Mouse (Mus musculus) heart, postnatal 0 days (tissue): ENCODE results near the gene Pdss2. TPM values are rescaled to one million over a fixed set of nuclear protein-coding genes. Genes with fewer than 3 reads are reported as not detected.

Experiments
- ATAC-seq: fragments of 200-750 bp; cut with Nextera tagmentation; 2 replicates; pipeline ENCODE4 v1.8.0; 2017; ENCODE audit warnings: low read depth, moderate number of reproducible peaks, moderate library complexity; ENCODE audit not compliant: insufficient read depth
- DNase-seq: peaks from one replicate; pipeline ENCODE4 v3.0.0-alpha.2; 2016; ENCODE audit warnings: low spot score
- H3K27ac ChIP-seq: fragments of 300-500 bp; sonication (generic); 2 replicates; pipeline ENCODE4 v1.5.1; 2014; ENCODE audit warnings: low read depth, mild to moderate bottlenecking
- H3K27me3 ChIP-seq: fragments of 300-500 bp; sonication (generic); 2 replicates; pipeline ENCODE4 v1.6.1; 2014; ENCODE audit warnings: low read length, mixed read lengths; ENCODE audit not compliant: control insufficient read depth, insufficient read depth
- H3K36me3 ChIP-seq: fragments of 300-500 bp; sonication (generic); replicated peaks from 2 replicates; pipeline ENCODE4 v1.6.1; 2014; ENCODE audit warnings: low read length, mixed read lengths; ENCODE audit not compliant: control insufficient read depth, insufficient read depth
- H3K4me1 ChIP-seq: fragments of 300-500 bp; sonication (generic); 2 replicates; pipeline ENCODE4 v1.6.1; 2014; ENCODE audit warnings: antibody characterized with exemption; ENCODE audit not compliant: control insufficient read depth, insufficient read depth
- H3K4me2 ChIP-seq: fragments of 300-500 bp; sonication (generic); 2 replicates; pipeline ENCODE4 v1.6.1; 2014; ENCODE audit warnings: low read depth, mild to moderate bottlenecking, low read length, moderate library complexity
- H3K4me3 ChIP-seq: fragments of 300-500 bp; sonication (generic); 2 replicates; pipeline ENCODE4 v1.5.1; 2014; ENCODE audit warnings: low read depth, low read length
- H3K9ac ChIP-seq: fragments of 300-500 bp; sonication (generic); replicated peaks from 2 replicates; pipeline ENCODE4 v1.6.1; 2014; ENCODE audit warnings: low read depth, low read length, mixed read lengths
- H3K9me3 ChIP-seq: fragments of 300-500 bp; sonication (generic); replicated peaks from 2 replicates; pipeline ENCODE4 v1.6.1; 2016; ENCODE audit warnings: low read length; ENCODE audit not compliant: control insufficient read depth
- CTCF ChIP-seq: IDR thresholded peaks from 2 replicates; pipeline ENCODE4 v1.5.1; 2016; ENCODE audit warnings: antibody characterized with exemption, control low read depth, low read depth
- EP300 ChIP-seq: IDR thresholded peaks from 2 replicates; pipeline ENCODE4 v1.6.1; 2016; ENCODE audit warnings: antibody characterized with exemption, low read depth
- WGBS: fragments of 180-500 bp; shearing (Covaris S2); extraction: QIAGEN DNeasy Blood & Tissue Kit; methylation state at CpG from one replicate; pipeline ENCODE4 v1.1.7; 2014; 5-methylcytosine and 5-hydroxymethylcytosine counted together
- polyA plus RNA-seq: library from polyadenylated mRNA; unstranded; fragments of >200 nt; fragmentation: Nextera tagmentation; extraction: Ambion mirVana; gene quantifications from 2 replicates; pipeline ENCODE4 v1.2.1, GENCODE M21; 2015
- total RNA-seq: library from RNA; depleted of rRNA; stranded (reverse); fragments of >200 nt; gene quantifications from 2 replicates; pipeline ENCODE4 v1.2.3, GENCODE M21; 2014; ENCODE audit warnings: low replicate concordance

Pdss2 gene
- total and polyA plus RNA-seq, 2 experiments from 2014 or later = 14.7 to 28.9 TPM

- ATAC-seq = no peak
- H3K27me3 ChIP-seq = no peaks in the 10 kb centered on the region
- no peak overlapping the region for H3K4me3 ChIP-seq
- peaks cover 21% of the 10 kb centered on the region for H3K4me1 ChIP-seq
- TF ChIP-seq EP300 = no peak
- no peak for TF ChIP-seq CTCF
- no peak overlapping the region for H3K4me2 ChIP-seq
- H3K9ac ChIP-seq = no peak overlapping the region
- no peak overlapping the region for H3K27ac ChIP-seq
- H3K36me3 ChIP-seq = no peaks in the 10 kb centered on the region
- no peak for DNase-seq
- no peaks in the 10 kb centered on the region for H3K9me3 ChIP-seq
- WGBS = 58% methylated on average over 4 of the region's 4 CpGs
Measured at GRCm38 (mm10) chr10:43481179-43481578, 259.9 kb downstream of the Pdss2 start.

- TF ChIP-seq EP300 = no peak
- no peak for TF ChIP-seq CTCF
- WGBS = 93% methylated on average over 5 of the region's 5 CpGs
- H3K4me2 ChIP-seq = no peak overlapping the region
- no peaks in the 10 kb centered on the region for H3K27me3 ChIP-seq
- H3K36me3 ChIP-seq = no peaks in the 10 kb centered on the region
- no peak overlapping the region for H3K9ac ChIP-seq
- no peaks in the 10 kb centered on the region for H3K9me3 ChIP-seq
- DNase-seq (no peak), ATAC-seq (no peak)
- peaks cover 21% of the 10 kb centered on the region for H3K4me1 ChIP-seq
- no peak overlapping the region for H3K4me3 ChIP-seq
- H3K27ac ChIP-seq = no peak overlapping the region
Measured at GRCm38 (mm10) chr10:43482021-43482420, 260.7 kb downstream of the Pdss2 start.

GRCm38 (mm10) chr10:43483426-43483995, 262.2 kb downstream of the Pdss2 start:
- no peaks in the 10 kb centered on the region for H3K27me3 ChIP-seq
- ATAC-seq (no peak), DNase-seq (peak; percentile 83)
- H3K4me2 ChIP-seq = peak overlapping the region; percentile 49
- no peak for TF ChIP-seq CTCF
- no peak for TF ChIP-seq EP300
- H3K9ac ChIP-seq = peak overlapping the region; percentile 35
- no peaks in the 10 kb centered on the region for H3K9me3 ChIP-seq
- H3K4me1 ChIP-seq = peaks cover 29% of the 10 kb centered on the region
- peak overlapping the region; percentile 95 for H3K27ac ChIP-seq
- no peaks in the 10 kb centered on the region for H3K36me3 ChIP-seq
- H3K4me3 ChIP-seq = no peak overlapping the region
- WGBS = 17% methylated on average over 9 of the region's 9 CpGs

- no peak overlapping the region for H3K4me3 ChIP-seq
- no peak for TF ChIP-seq EP300
- TF ChIP-seq CTCF = no peak
- no peak for DNase-seq
- H3K4me2 ChIP-seq = no peak overlapping the region
- H3K27ac ChIP-seq = no peak overlapping the region
- H3K4me1 ChIP-seq = peaks cover 31% of the 10 kb centered on the region
- 71% methylated on average over 6 of the region's 6 CpGs for WGBS
- no peaks in the 10 kb centered on the region for H3K27me3 ChIP-seq
- ATAC-seq = no peak
- no peaks in the 10 kb centered on the region for H3K9me3 ChIP-seq
- H3K9ac ChIP-seq = no peak overlapping the region
- H3K36me3 ChIP-seq = no peaks in the 10 kb centered on the region
Measured at GRCm38 (mm10) chr10:43485751-43486268, 264.5 kb downstream of the Pdss2 start.

GRCm38 (mm10) chr10:43487441-43488010, 266.2 kb downstream of the Pdss2 start:
- 64% methylated on average over 3 of the region's 3 CpGs for WGBS
- no peaks in the 10 kb centered on the region for H3K27me3 ChIP-seq
- DNase-seq (no peak), ATAC-seq (no peak)
- H3K36me3 ChIP-seq = no peaks in the 10 kb centered on the region
- no peak overlapping the region for H3K9ac ChIP-seq
- H3K4me2 ChIP-seq = no peak overlapping the region
- no peak for TF ChIP-seq EP300
- no peak for TF ChIP-seq CTCF
- H3K9me3 ChIP-seq = no peaks in the 10 kb centered on the region
- H3K27ac ChIP-seq = 0 out of 2 replicates have a peak overlapping the region, but pooled peaks have one; percentile 37
- H3K4me1 ChIP-seq = peaks cover 29% of the 10 kb centered on the region
- H3K4me3 ChIP-seq = no peak overlapping the region
